ENCODE assay signal across 20 mouse cellular contexts in genomic region chr15:84258602-84259355, GRCm38 (mm10). TPM values are rescaled to one million over a fixed set of nuclear protein-coding genes. Genes with fewer than 3 reads are reported as not detected.
DNase-seq lines count a peak whose midpoint lies in the region; ATAC-seq lines count a peak whose summit lies in the region.
"Had no signal": no experiment of that assay in that cellular context is flagged by ENCODE, and none has a peak within 500 bp of the region (broad histone marks: within the 10 kb centered on the region; RNA-seq: fewer than 3 reads in every experiment).

No protein-coding gene starts in this region.

- H3K27ac ChIP-seq in liver, embryonic 13.5 days, result no peak overlapping the region
- 0 out of 2 replicates have a peak overlapping the region, but pooled peaks have one; percentile 23 for H3K27ac ChIP-seq in limb, embryonic 12.5 days
- H3K27ac ChIP-seq: embryonic facial prominence, embryonic 12.5 days; heart, adult 2 months; hindbrain, embryonic 15.5 days; macrophage had no signal

- H3K4me1 ChIP-seq in liver, embryonic 13.5 days (replicated peaks), result peaks cover 39% of the 10 kb centered on the region
- H3K4me1 ChIP-seq in limb, embryonic 12.5 days (replicated peaks), result peaks cover 33% of the 10 kb centered on the region

- H3K9me3 ChIP-seq in liver, embryonic 13.5 days (replicated peaks), result no peaks in the 10 kb centered on the region
- H3K9me3 ChIP-seq in limb, embryonic 12.5 days, result no peaks in the 10 kb centered on the region
- H3K9me3 ChIP-seq: embryonic facial prominence, embryonic 12.5 days; hindbrain, embryonic 15.5 days had no signal

- no peaks in the 10 kb centered on the region for H3K27me3 ChIP-seq in liver, embryonic 13.5 days
- no peaks in the 10 kb centered on the region for H3K27me3 ChIP-seq in limb, embryonic 12.5 days
- H3K27me3 ChIP-seq: hindbrain, embryonic 15.5 days had no signal

- H3K4me3 ChIP-seq in liver, embryonic 13.5 days (replicated peaks), result no peak overlapping the region
- H3K4me3 ChIP-seq in limb, embryonic 12.5 days (replicated peaks), result no peak overlapping the region
- H3K4me3 ChIP-seq: embryonic facial prominence, embryonic 12.5 days; heart, adult 2 months; hindbrain, embryonic 15.5 days had no signal

- peak; percentile 57 for DNase-seq in adrenal gland, postnatal 10 days
- no peak for DNase-seq in adrenal gland, adult 18-20 months (ENCODE audit: low spot score in 2 of 2)
- DNase-seq in liver, embryonic 13.5 days, result no peak
- no peak for DNase-seq in liver
- DNase-seq in adrenal gland, postnatal 25 days, result peak; percentile 51
- DNase-seq in cerebellum, adult 11 months, result no peak
- DNase-seq in kidney, postnatal 25 days, result no peak
- DNase-seq: B cell, adult 2 months; cerebellum, postnatal 14 days; heart, adult 2 months; kidney, adult 18-20 months; kidney, postnatal 36 days; layer of hippocampus, postnatal 36 days; left cerebral cortex, postnatal 4 days; liver, postnatal 0 days; thymus, postnatal 36 days had no signal

- 75% methylated on average over 9 of the region's 9 CpGs for WGBS in liver, embryonic 13.5 days (ENCODE audit: insufficient replicate concordance)
- WGBS in limb, embryonic 12.5 days, result 37% methylated on average over 9 of the region's 9 CpGs

- 0 out of 2 replicates have a peak overlapping the region, but pooled peaks have one; percentile 4 for H3K4me2 ChIP-seq in liver, embryonic 13.5 days
- no peak overlapping the region for H3K4me2 ChIP-seq in limb, embryonic 12.5 days
- H3K4me2 ChIP-seq: embryonic facial prominence, embryonic 12.5 days; hindbrain, embryonic 15.5 days had no signal

- no peak overlapping the region for H3K9ac ChIP-seq in liver, embryonic 13.5 days
- H3K9ac ChIP-seq in limb, embryonic 12.5 days (replicated peaks), result no peak overlapping the region
- H3K9ac ChIP-seq: embryonic facial prominence, embryonic 12.5 days; hindbrain, embryonic 15.5 days; liver, postnatal 0 days had no signal

- no peaks in the 10 kb centered on the region for H3K36me3 ChIP-seq in liver, embryonic 13.5 days
- no peaks in the 10 kb centered on the region for H3K36me3 ChIP-seq in limb, embryonic 12.5 days
- H3K36me3 ChIP-seq: embryonic facial prominence, embryonic 12.5 days; hindbrain, embryonic 15.5 days had no signal

- no peak for ATAC-seq in liver, embryonic 13.5 days (ENCODE audit: low read depth)
- ATAC-seq in limb, embryonic 12.5 days (ENCODE audit: insufficient number of reproducible peaks, insufficient read depth, low FRiP score, low TSS enrichment, low read depth), result 0 out of 2 replicates have a peak, but pooled peaks have one; percentile 24
- ATAC-seq: liver, postnatal 0 days had no signal

RNA-seq across cellular contexts. Expression of gene Parvb, which starts 26.9 kb away (rescaled TPM):
- total RNA-seq in adrenal gland, postnatal 10 days (2021), result 10 to 100 TPM; 33.2 to 42.1 TPM
- 10 to 100 TPM; 15.6 to 24.9 TPM for total RNA-seq in adrenal gland, adult 18-20 months (2021)
- polyA plus RNA-seq in liver, embryonic 13.5 days (2015; fragmentation: Nextera tagmentation; extraction: Ambion mirVana), result 6.7 and 8.1 TPM in 2 replicates
- 18.0 and 18.8 TPM in 2 replicates for total RNA-seq in adrenal gland, postnatal 25 days (2021)
- 3.9 TPM in 2 replicates for polyA plus RNA-seq in limb, embryonic 12.5 days (2016; fragmentation: Nextera tagmentation; extraction: Ambion mirVana)

Comparison
In these comparisons a context has a peak if more than half of its experiments do, and no peak if none do; other contexts are left out.
1. DNase-seq: peak in adrenal gland, postnatal 10 days (single experiment) and adrenal gland, postnatal 25 days (single experiment); none in adrenal gland, adult 18-20 months (0 of 2), liver, embryonic 13.5 days (single experiment), liver (single experiment), cerebellum, adult 11 months (single experiment) and kidney, postnatal 25 days (0 of 2).